Mouse (Mus musculus) limb, embryonic 11.5 days (tissue): Measurements from ENCODE around the gene Nfe2l2. TPM values are rescaled to one million over a fixed set of nuclear protein-coding genes. Genes with fewer than 3 reads are reported as not detected.
"Not testable (repeated sequence)": the region's sequence is repeated elsewhere in the genome, so short reads cannot be mapped to it uniquely, and the experiment has no call there.

Source experiments
- ATAC-seq: fragments of 200-750 bp; cut with Nextera tagmentation; 2 replicates; pipeline ENCODE4 v1.8.0; 2017; ENCODE audit warnings: low read depth; ENCODE audit not compliant: insufficient number of reproducible peaks, low FRiP score, low TSS enrichment
- DNase-seq: peaks from one replicate; pipeline ENCODE4 v3.0.0-alpha.2; 2015; ENCODE audit warnings: low spot score
- H3K27ac ChIP-seq: fragments of 300-500 bp; sonication (generic); replicated peaks from 2 replicates; pipeline ENCODE4 v1.5.1; 2014; ENCODE audit warnings: low read depth, mild to moderate bottlenecking, low read length
- H3K27me3 ChIP-seq: fragments of 300-500 bp; sonication (generic); 2 replicates; pipeline ENCODE4 v1.6.1; 2014; ENCODE audit warnings: mild to moderate bottlenecking, low read length, mixed read lengths; ENCODE audit not compliant: control insufficient read depth, insufficient read depth
- H3K36me3 ChIP-seq: fragments of 300-500 bp; sonication (generic); 2 replicates; pipeline ENCODE4 v1.6.1; 2014; ENCODE audit warnings: mild to moderate bottlenecking, low read length, moderate library complexity, mixed read lengths; ENCODE audit not compliant: control insufficient read depth, insufficient read depth
- H3K4me1 ChIP-seq: fragments of 300-500 bp; sonication (generic); 2 replicates; pipeline ENCODE4 v1.6.1; 2014; ENCODE audit warnings: low read length, mixed read lengths; ENCODE audit not compliant: control insufficient read depth, insufficient read depth
- H3K4me2 ChIP-seq: fragments of 300-500 bp; sonication (generic); 2 replicates; pipeline ENCODE4 v1.6.1; 2014; ENCODE audit warnings: low read depth, mild to moderate bottlenecking, moderate library complexity; ENCODE audit not compliant: severe bottlenecking
- H3K4me3 ChIP-seq: fragments of 300-500 bp; sonication (generic); 2 replicates; pipeline ENCODE4 v1.5.1; 2014; ENCODE audit warnings: low read depth, low read length
- H3K9ac ChIP-seq: fragments of 300-500 bp; sonication (generic); 2 replicates; pipeline ENCODE4 v1.6.1; 2014; ENCODE audit warnings: mild to moderate bottlenecking, low read length
- H3K9me3 ChIP-seq: fragments of 300-500 bp; sonication (generic); 2 replicates; pipeline ENCODE4 v1.6.1; 2016; ENCODE audit warnings: low read length; ENCODE audit not compliant: control insufficient read depth
- WGBS: fragments of 180-500 bp; shearing (Covaris S2); extraction: QIAGEN DNeasy Blood & Tissue Kit; methylation state at CpG from one replicate; pipeline ENCODE4 v1.1.7; 2014; 5-methylcytosine and 5-hydroxymethylcytosine counted together
- polyA plus RNA-seq: library from polyadenylated mRNA; unstranded; fragments of >200 nt; fragmentation: Nextera tagmentation; extraction: Ambion mirVana; gene quantifications from 2 replicates; pipeline ENCODE4 v1.2.1, GENCODE M21; 2014

The Nfe2l2 gene
- polyA plus RNA-seq, 1 experiment from 2014 or later: 45.3 TPM

- Histone ChIP-seq H3K9ac (no peak overlapping the region), H3K9me3 (no peaks in the 10 kb centered on the region), H3K4me1 (peaks cover 9% of the 10 kb centered on the region), H3K27me3 (no peaks in the 10 kb centered on the region), H3K36me3 (no peaks in the 10 kb centered on the region), H3K4me3 (no peak overlapping the region), H3K4me2 (no peak overlapping the region), H3K27ac (no peak overlapping the region)
- ATAC-seq: no peak
- WGBS: 65% methylated on average over 5 of the region's 5 CpGs
- DNase-seq: no peak
Measured at GRCm38 (mm10) chr2:75696371-75696770, 8.1 kb downstream of the Nfe2l2 start.

GRCm38 (mm10) chr2:75695676-75696350, 8.6 kb downstream of the Nfe2l2 start:
- DNase-seq (no peak), ATAC-seq (no peak)
- peaks cover 9% of the 10 kb centered on the region; the same call in 1 of the 2 replicates for H3K4me1 ChIP-seq
- no peak overlapping the region for H3K4me2 ChIP-seq
- no peak overlapping the region for H3K27ac ChIP-seq
- H3K9me3 ChIP-seq: no peaks in the 10 kb centered on the region
- no peak overlapping the region for H3K9ac ChIP-seq
- 37% methylated on average over 9 of the region's 9 CpGs for WGBS
- no peaks in the 10 kb centered on the region for H3K27me3 ChIP-seq
- no peak overlapping the region for H3K4me3 ChIP-seq
- H3K36me3 ChIP-seq: no peaks in the 10 kb centered on the region

GRCm38 (mm10) chr2:75694926-75695325, 9.5 kb downstream of the Nfe2l2 start:
- H3K9me3 ChIP-seq, H3K27me3 ChIP-seq, H3K4me2 ChIP-seq, H3K4me3 ChIP-seq, H3K9ac ChIP-seq, ATAC-seq, H3K36me3 ChIP-seq, H3K4me1 ChIP-seq, DNase-seq, H3K27ac ChIP-seq: not testable (repeated sequence)
- WGBS: 86% methylated on average over 3 of the region's 3 CpGs

GRCm38 (mm10) chr2:75692369-75692768, 12.1 kb downstream of the Nfe2l2 start:
- no peak overlapping the region for H3K27ac ChIP-seq
- no peak overlapping the region for H3K4me2 ChIP-seq
- ATAC-seq (no peak), DNase-seq (no peak)
- H3K36me3 ChIP-seq: no peaks in the 10 kb centered on the region
- no peaks in the 10 kb centered on the region for H3K27me3 ChIP-seq
- H3K4me3 ChIP-seq: no peak overlapping the region
- 92% methylated on average over 6 of the region's 6 CpGs for WGBS
- no peak overlapping the region for H3K9ac ChIP-seq
- peaks cover 9% of the 10 kb centered on the region for H3K4me1 ChIP-seq
- H3K9me3 ChIP-seq: no peaks in the 10 kb centered on the region

- no peak overlapping the region for H3K4me2 ChIP-seq
Measured at GRCm38 (mm10) chr2:75691316-75691715, 13.1 kb downstream of the Nfe2l2 start.

GRCm38 (mm10) chr2:75690656-75691055, 13.8 kb downstream of the Nfe2l2 start:
- 95% methylated on average over 4 of the region's 4 CpGs for WGBS
- ATAC-seq (no peak), DNase-seq (no peak)
- Histone ChIP-seq H3K27ac (no peak overlapping the region), H3K36me3 (no peaks in the 10 kb centered on the region), H3K4me3 (no peak overlapping the region), H3K4me1 (peaks cover 3% of the 10 kb centered on the region), H3K4me2 (no peak overlapping the region), H3K9ac (no peak overlapping the region), H3K27me3 (no peaks in the 10 kb centered on the region), H3K9me3 (no peaks in the 10 kb centered on the region)

More at GRCm38 (mm10) chr2:75691316-75691715, 13.1 kb downstream of the Nfe2l2 start:
- Histone ChIP-seq H3K36me3 (no peaks in the 10 kb centered on the region), H3K9me3 (no peaks in the 10 kb centered on the region), H3K9ac (no peak overlapping the region), H3K4me3 (no peak overlapping the region), H3K27me3 (no peaks in the 10 kb centered on the region), H3K4me1 (peaks cover 8% of the 10 kb centered on the region), H3K27ac (no peak overlapping the region)
- ATAC-seq (no peak), DNase-seq (no peak)
- WGBS: 65% methylated on average over 8 of the region's 8 CpGs

GRCm38 (mm10) chr2:75689482-75690158, 14.8 kb downstream of the Nfe2l2 start:
- no peak for DNase-seq
- no peak overlapping the region for H3K27ac ChIP-seq
- H3K9ac ChIP-seq: no peak overlapping the region
- H3K4me3 ChIP-seq: no peak overlapping the region
- H3K36me3 ChIP-seq: no peaks in the 10 kb centered on the region
- H3K4me2 ChIP-seq: no peak overlapping the region
- no peaks in the 10 kb centered on the region for H3K27me3 ChIP-seq
- H3K9me3 ChIP-seq: no peaks in the 10 kb centered on the region
- no peak for ATAC-seq
- WGBS: 92% methylated on average over 10 of the region's 10 CpGs
- peaks cover 3% of the 10 kb centered on the region for H3K4me1 ChIP-seq

GRCm38 (mm10) chr2:75688901-75689300, 15.5 kb downstream of the Nfe2l2 start:
- DNase-seq (no peak), ATAC-seq (no peak)
- no peak overlapping the region for H3K9ac ChIP-seq
- H3K4me2 ChIP-seq: no peak overlapping the region
- no peaks in the 10 kb centered on the region for H3K9me3 ChIP-seq
- WGBS: 88% methylated on average over 1 of the region's 1 CpGs
- H3K4me1 ChIP-seq: peaks cover 3% of the 10 kb centered on the region
- H3K27me3 ChIP-seq: no peaks in the 10 kb centered on the region
- H3K27ac ChIP-seq: no peak overlapping the region
- H3K4me3 ChIP-seq: no peak overlapping the region
- no peaks in the 10 kb centered on the region for H3K36me3 ChIP-seq
